Mouse (Mus musculus) limb, embryonic 15.5 days (tissue): ENCODE measurements around the gene Slc25a12. TPM values are rescaled to one million over a fixed set of nuclear protein-coding genes. Genes with fewer than 3 reads are reported as not detected.

Source experiments
- ATAC-seq: fragments of 200-750 bp; cut with Nextera tagmentation; 2 replicates; pipeline ENCODE4 v1.8.0; 2017; ENCODE audit warnings: low read depth, moderate TSS enrichment; ENCODE audit not compliant: insufficient number of reproducible peaks, low FRiP score, low TSS enrichment
- H3K27ac ChIP-seq: fragments of 300-500 bp; sonication (generic); 2 replicates; pipeline ENCODE4 v1.5.1; 2015; ENCODE audit warnings: moderate library complexity, mild to moderate bottlenecking, inconsistent platforms
- H3K27me3 ChIP-seq: fragments of 300-500 bp; sonication (generic); 2 replicates; pipeline ENCODE4 v1.6.1; 2015; ENCODE audit warnings: inconsistent platforms
- H3K36me3 ChIP-seq: fragments of 300-500 bp; sonication (generic); 2 replicates; pipeline ENCODE4 v1.6.1; 2015; ENCODE audit warnings: inconsistent platforms
- H3K4me1 ChIP-seq: fragments of 300-500 bp; sonication (generic); 2 replicates; pipeline ENCODE4 v1.6.1; 2015; ENCODE audit warnings: inconsistent platforms
- H3K4me2 ChIP-seq: fragments of 300-500 bp; sonication (generic); 2 replicates; pipeline ENCODE4 v1.6.1; 2015; ENCODE audit warnings: mild to moderate bottlenecking, inconsistent platforms
- H3K4me3 ChIP-seq: fragments of 300-500 bp; sonication (generic); 2 replicates; pipeline ENCODE4 v1.5.1; 2015; ENCODE audit warnings: mild to moderate bottlenecking, inconsistent platforms
- H3K9ac ChIP-seq: fragments of 300-500 bp; sonication (generic); 2 replicates; pipeline ENCODE4 v1.6.1; 2015; ENCODE audit warnings: inconsistent platforms
- H3K9me3 ChIP-seq: fragments of 300-500 bp; sonication (generic); 2 replicates; pipeline ENCODE4 v1.6.1; 2016; ENCODE audit warnings: inconsistent platforms
- WGBS: fragments of 180-500 bp; shearing (Covaris S2); methylation state at CpG from one replicate; pipeline ENCODE4 v1.1.7; 2015; 5-methylcytosine and 5-hydroxymethylcytosine counted together
- polyA plus RNA-seq: library from polyadenylated mRNA; unstranded; fragments of >200 nt; fragmentation: Nextera tagmentation; extraction: Ambion mirVana; gene quantifications from 2 replicates; pipeline ENCODE4 v1.2.1, GENCODE M21; 2015

Slc25a12 gene
- polyA plus RNA-seq, 1 experiment from 2014 or later: 33.5 TPM

DNA sequence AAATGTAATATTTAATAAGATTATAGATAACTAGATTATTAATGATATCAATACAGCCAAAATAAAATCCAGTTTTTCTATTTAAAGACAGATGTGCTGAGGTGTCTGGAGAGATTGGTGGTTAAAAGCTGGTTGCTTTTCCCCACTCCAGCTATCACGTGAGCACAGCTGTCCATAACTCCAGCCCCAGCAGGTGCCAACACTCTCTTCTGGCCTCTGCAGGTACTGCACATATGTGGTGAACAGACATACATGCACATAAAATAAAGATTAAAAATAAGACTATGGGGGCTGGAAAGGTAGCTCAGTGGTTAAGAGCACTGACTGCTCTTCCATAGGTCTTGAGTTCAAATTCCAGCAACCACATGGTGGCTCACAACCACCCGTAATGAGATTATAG is 126.0 kb downstream of the Slc25a12 start:
- Histone ChIP-seq H3K27me3 (no peaks in the 10 kb centered on the region), H3K27ac (no peak overlapping the region), H3K4me2 (no peak overlapping the region), H3K9ac (no peak overlapping the region), H3K36me3 (peaks cover 30% of the 10 kb centered on the region), H3K4me3 (no peak overlapping the region), H3K9me3 (no peaks in the 10 kb centered on the region), H3K4me1 (no peaks in the 10 kb centered on the region)
- 85% methylated on average over 2 of the region's 2 CpGs for WGBS
- no peak for ATAC-seq

DNA sequence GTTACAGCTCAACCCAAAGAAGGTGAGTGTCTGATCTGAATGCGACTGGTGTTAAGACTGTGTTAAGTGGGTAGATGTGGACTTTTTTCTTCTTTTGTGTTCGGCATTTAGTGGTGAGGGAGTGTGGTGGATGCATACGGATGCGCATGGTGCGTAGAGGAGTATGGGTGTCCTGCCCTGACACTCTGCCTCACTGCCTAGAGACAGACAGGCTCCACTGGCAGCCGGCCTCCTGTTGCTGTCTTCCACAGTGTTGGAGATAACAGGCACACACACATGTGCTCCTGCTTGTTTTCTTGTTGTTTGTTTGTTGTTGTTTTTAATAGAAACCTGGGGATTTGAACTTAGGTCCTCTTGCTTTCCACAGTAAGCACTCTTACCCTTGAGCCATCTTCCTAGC is 131.5 kb downstream of the Slc25a12 start:
- Histone ChIP-seq H3K4me2 (no peak overlapping the region), H3K27ac (no peak overlapping the region), H3K9me3 (no peaks in the 10 kb centered on the region), H3K4me1 (no peaks in the 10 kb centered on the region), H3K9ac (no peak overlapping the region), H3K27me3 (no peaks in the 10 kb centered on the region), H3K4me3 (no peak overlapping the region), H3K36me3 (peaks cover 31% of the 10 kb centered on the region)
- no peak for ATAC-seq
- WGBS: 94% methylated on average over 6 of the region's 6 CpGs

DNA sequence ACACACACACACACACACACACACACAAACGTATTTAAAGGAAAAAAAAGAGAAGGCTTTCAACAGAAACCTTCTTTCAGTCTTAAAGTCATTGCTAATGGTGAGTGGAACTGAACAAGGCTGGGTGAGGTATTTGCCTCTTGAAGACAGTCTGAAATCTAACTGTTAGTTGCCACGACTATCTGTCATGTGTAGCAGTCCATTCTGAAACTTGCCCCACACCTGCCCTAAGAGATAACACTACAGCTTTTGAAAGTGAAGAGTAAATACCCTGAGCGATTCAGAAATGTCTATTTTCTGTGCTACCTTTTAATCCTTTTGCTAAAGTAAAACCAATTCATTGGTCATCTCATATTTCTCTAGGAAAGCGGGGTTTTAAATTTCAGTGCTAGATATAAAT is 132.1 kb downstream of the Slc25a12 start:
- no peaks in the 10 kb centered on the region for H3K27me3 ChIP-seq
- H3K4me1 ChIP-seq: no peaks in the 10 kb centered on the region
- 95% methylated on average over 4 of the region's 4 CpGs for WGBS
- no peak overlapping the region for H3K4me3 ChIP-seq
- ATAC-seq: no peak
- no peaks in the 10 kb centered on the region for H3K9me3 ChIP-seq
- no peak overlapping the region for H3K9ac ChIP-seq
- no peak overlapping the region for H3K27ac ChIP-seq
- peaks cover 31% of the 10 kb centered on the region for H3K36me3 ChIP-seq
- no peak overlapping the region for H3K4me2 ChIP-seq

DNA sequence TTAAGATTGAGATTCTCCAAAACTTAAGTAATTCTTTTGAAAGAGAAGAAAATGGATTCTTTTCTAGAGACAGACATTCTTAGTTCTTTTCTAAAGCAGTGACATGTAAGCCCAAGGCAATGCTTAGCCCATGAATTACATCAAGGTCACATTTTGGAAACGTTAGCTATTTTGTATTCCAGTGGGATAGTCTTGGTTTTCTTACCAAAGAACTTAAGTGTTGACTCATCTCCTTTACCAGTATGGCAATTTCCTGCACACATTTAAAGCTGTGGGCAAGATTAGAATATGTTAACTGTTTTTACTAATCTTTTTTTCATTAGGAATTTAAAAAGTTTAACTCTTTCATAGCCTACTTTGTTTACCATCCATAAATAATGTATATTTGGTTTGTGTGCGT is 134.6 kb downstream of the Slc25a12 start:
- no peak overlapping the region for H3K27ac ChIP-seq
- H3K9ac ChIP-seq: no peak overlapping the region
- H3K4me1 ChIP-seq: no peaks in the 10 kb centered on the region
- H3K36me3 ChIP-seq: peaks cover 20% of the 10 kb centered on the region
- no peak overlapping the region for H3K4me3 ChIP-seq
- no peaks in the 10 kb centered on the region for H3K27me3 ChIP-seq
- H3K4me2 ChIP-seq: no peak overlapping the region
- ATAC-seq: no peak
- WGBS: 72% methylated on average over 2 of the region's 2 CpGs
- no peaks in the 10 kb centered on the region for H3K9me3 ChIP-seq

DNA sequence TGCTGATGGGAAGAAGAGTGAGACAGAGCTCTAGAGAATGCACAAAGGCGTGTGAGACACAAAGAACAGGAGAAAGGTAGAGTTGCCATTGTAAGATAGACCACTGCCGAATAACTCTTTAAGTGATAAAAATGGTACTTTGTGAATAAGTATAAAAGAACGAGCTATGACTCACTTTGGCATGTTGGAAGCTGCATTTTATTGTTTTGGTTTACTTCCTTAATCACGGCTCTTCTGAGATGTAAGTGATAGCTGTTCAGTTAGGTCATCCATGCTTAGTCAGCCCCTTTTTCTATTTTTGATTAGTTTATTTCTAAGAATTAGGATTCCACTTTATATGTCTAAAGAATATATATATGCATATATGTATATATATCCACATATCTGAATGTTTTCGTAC is 135.6 kb downstream of the Slc25a12 start:
- Histone ChIP-seq H3K27ac (no peak overlapping the region), H3K9ac (no peak overlapping the region), H3K36me3 (peaks cover 14% of the 10 kb centered on the region), H3K4me3 (no peak overlapping the region), H3K4me2 (no peak overlapping the region), H3K9me3 (no peaks in the 10 kb centered on the region), H3K4me1 (no peaks in the 10 kb centered on the region), H3K27me3 (no peaks in the 10 kb centered on the region)
- ATAC-seq: no peak
- WGBS: 77% methylated on average over 5 of the region's 5 CpGs

DNA sequence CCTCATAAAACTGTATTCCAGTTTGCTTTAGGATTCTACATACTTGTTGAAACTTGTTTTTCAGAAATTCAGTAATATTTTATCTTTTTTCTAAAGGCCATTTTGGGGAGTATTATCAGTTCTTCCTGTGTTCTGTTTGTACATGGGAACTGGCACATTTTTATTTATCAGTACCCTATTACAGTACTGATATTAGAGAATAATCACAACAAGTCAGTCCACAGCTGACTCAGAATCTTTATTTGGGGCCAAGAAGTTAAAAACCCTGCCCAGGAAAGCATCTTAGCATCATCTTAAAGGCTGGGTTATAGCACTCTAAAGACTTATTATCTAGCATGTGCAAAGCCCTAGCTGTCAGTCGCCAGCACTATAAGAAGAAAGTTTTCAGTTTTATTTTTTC is 137.9 kb downstream of the Slc25a12 start:
- Histone ChIP-seq H3K27me3 (no peaks in the 10 kb centered on the region), H3K9me3 (no peaks in the 10 kb centered on the region), H3K27ac (no peak overlapping the region), H3K4me3 (no peak overlapping the region), H3K36me3 (peaks cover 11% of the 10 kb centered on the region), H3K4me2 (no peak overlapping the region), H3K9ac (no peak overlapping the region), H3K4me1 (no peaks in the 10 kb centered on the region)
- ATAC-seq: no peak
- 84% methylated on average over 1 of the region's 1 CpGs for WGBS

DNA sequence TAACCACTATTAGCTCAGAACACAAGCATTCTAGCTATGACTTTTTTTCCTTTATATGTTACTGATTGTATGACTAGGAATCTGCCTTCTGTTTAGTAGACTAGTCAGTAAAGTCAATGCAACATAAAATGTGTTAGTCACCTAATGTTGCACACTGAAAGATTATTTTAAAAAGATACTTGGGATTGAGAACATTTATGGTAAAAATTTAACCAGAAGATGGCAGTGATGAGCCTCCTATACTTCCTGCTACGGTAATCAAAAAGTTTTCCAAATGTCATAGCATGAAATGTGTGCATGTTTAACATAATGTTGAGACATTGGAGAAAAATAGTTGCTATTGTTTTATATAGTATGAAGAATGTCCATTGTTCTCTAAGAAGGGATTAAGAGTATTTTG is 140.2 kb downstream of the Slc25a12 start:
- Histone ChIP-seq H3K27ac (no peak overlapping the region), H3K36me3 (peaks cover 30% of the 10 kb centered on the region), H3K4me2 (no peak overlapping the region), H3K9me3 (no peaks in the 10 kb centered on the region), H3K4me3 (no peak overlapping the region), H3K27me3 (no peaks in the 10 kb centered on the region), H3K4me1 (no peaks in the 10 kb centered on the region), H3K9ac (no peak overlapping the region)
- 37% methylated on average over 1 of the region's 1 CpGs for WGBS
- ATAC-seq: no peak

Other genes starting within 250 kb of the Slc25a12 start
- 8.9 and 9.4 TPM in 2 replicates for gene Cybrd1, start 249.8 kb downstream of the Slc25a12 start, polyA plus RNA-seq
- gene Dync1i2, start 156.0 kb downstream of the Slc25a12 start, polyA plus RNA-seq: 81.3 and 81.6 TPM in 2 replicates
- gene Hat1, start 21.2 kb upstream of the Slc25a12 start, polyA plus RNA-seq: 93.8 and 107 TPM in 2 replicates
- 40.9 and 41.6 TPM in 2 replicates for gene Metap1d, start 85.5 kb upstream of the Slc25a12 start, polyA plus RNA-seq
- 3.9 and 4.4 TPM in 2 replicates for gene Dlx1, start 160.4 kb upstream of the Slc25a12 start, polyA plus RNA-seq
- gene Dlx2, start 179.0 kb upstream of the Slc25a12 start, polyA plus RNA-seq: 3.5 and 3.6 TPM in 2 replicates